Mouse (Mus musculus) forelimb bud, embryonic 11.5 days (tissue): ENCODE data around the gene Mybpc1.
"Not testable (repeated sequence)": the region's sequence is repeated elsewhere in the genome, so short reads cannot be mapped to it uniquely, and the experiment has no call there.

Source experiments
- DNase-seq: peaks from one replicate; pipeline ENCODE4 v3.0.0-alpha.2; 2012; ENCODE audit warnings: low read depth, low spot score

Mybpc1 gene

DNA sequence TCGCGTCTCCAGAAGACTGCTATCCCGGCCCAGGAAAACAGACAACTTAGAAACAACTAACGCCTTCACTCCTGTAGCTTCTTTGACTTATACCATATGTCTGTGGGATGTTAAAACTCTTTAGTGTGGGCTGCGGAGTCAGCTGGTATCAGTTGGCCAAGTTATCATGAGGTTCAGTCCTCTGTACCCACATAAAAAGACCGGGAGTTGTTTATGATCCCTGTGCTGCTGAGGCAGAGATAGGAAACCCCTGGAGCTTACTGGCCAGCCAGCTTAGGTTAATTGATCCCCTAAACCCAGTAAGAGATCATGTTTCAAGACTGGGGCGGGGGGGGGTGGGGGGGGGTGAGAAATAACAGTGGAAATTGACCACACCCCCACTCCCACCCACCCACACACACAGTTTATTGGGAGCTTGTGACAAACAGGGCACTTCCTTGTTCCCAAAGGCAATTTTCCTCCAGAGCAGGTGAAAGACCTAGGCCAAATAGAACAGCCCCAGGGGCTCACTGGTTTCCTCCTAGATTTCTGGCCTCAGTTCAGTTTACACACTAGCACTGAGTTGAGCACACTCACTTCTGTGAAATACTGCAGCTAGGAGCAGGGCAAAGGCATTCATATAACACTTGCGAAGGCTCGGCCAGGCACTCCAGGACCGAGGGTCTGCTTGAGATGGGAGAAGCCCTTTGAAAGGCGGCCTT is 107.9 kb downstream of the Mybpc1 start:
- DNase-seq: peak; percentile 40

DNA sequence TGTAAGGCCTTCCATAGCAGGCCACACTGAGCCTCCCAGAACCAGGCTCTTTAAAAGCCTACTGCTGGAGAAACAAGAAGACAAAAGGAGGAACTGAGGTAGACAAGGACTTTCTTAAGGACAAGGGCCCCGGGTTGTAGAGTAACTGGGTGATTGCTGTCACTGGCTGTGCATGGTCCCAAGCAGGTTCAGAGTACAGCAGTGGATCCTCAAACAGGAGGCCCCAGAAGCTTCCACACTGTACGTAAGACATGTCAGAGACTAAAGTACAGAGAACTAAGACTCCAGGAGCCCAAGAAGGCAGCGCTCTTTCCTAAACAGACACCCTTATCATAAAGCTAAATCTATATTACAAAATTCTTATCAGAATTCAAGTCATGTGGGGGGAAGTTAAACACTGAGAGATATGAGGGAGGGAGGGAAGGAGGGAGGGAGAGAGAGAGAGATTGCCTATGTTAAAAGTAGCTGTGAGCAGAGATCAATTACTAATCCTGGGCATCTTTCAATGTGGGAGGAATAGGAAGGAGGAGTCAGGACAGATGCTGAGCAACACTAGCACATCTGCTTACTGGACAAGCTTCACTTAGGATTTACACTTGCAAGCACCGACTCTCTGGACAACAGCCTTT is 109.9 kb downstream of the Mybpc1 start:
- DNase-seq: no peak

DNA sequence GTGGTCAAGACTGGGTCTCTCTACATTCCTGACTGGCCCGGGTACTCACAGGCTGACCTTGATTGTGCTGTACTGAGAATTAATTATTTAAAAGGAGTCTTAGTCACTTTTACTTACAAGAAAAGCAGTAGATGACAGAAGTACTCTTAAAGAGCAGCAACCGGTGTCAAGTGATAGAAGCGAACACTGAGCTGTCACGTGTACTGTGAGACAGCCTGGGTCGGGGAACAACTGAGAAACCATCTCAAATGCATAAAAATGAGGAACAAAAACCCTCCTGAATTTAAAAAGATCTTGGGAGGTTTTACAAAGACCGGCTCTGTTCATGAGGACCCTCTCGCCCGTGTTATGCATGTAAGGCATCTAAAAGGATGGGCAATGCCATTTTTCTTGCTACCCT is 112.3 kb downstream of the Mybpc1 start:
- no peak for DNase-seq

DNA sequence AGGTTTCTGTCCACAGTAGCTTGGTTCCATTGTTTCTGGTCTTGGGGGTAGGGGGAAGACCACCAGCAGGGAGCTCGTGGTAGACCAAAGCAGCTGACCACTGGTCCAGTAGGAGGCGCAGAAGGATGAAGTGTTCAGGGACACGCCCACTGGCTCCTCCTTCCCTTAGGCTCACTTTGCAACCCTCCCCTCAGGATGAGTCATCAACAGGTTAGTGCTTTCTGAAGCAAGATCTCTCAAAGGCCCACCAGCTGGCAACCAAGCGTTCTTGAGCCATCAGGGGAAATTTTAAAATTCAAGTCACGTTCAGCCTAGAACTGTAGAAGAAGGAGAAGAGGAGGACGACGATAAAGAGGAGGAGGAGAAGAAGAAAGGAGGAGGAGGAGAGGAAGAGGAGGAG is 113.3 kb downstream of the Mybpc1 start:
- no peak for DNase-seq

DNA sequence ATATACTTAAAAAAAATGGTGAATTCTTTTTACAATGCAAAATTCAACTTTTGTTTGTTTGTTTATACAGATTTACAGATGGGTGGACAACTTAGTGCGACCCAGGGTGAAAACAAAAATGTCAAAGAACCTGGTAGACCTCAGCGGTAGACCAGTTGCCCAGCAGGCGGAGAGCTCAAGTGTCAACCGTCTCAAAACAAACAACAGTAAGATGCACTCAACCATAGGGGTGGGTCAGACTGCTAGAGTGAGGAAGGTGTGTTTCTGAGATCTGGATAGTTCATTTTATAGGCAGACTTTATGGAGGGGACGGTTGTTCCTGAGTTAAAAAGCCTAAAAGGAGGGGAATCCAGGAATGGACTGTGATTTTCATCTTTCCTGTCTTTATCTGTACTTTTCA is 116.3 kb downstream of the Mybpc1 start:
- no peak for DNase-seq

DNA sequence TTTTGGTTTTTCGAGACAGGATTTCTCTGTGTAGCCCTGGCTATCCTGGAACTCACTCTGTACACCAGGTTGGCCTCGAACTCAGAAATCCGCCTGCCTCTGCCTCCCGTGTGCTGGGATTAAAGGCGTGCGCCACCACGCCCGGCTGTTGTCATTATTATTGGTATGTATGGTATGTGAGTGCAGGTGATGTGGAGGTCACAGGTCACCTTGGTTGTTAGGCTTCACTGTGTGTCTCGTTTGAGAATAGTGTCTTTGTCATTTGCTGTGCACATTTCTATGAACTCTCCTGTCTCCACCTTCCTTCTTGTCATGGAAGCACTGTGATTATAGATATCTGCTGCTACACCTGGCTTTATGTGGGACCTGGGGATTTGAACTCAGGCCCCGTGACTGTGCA is 122.1 kb downstream of the Mybpc1 start:
- not testable (repeated sequence) for DNase-seq
